Comparison of ENCODE assay signal across 8 mouse cellular contexts in the genomic region with DNA sequence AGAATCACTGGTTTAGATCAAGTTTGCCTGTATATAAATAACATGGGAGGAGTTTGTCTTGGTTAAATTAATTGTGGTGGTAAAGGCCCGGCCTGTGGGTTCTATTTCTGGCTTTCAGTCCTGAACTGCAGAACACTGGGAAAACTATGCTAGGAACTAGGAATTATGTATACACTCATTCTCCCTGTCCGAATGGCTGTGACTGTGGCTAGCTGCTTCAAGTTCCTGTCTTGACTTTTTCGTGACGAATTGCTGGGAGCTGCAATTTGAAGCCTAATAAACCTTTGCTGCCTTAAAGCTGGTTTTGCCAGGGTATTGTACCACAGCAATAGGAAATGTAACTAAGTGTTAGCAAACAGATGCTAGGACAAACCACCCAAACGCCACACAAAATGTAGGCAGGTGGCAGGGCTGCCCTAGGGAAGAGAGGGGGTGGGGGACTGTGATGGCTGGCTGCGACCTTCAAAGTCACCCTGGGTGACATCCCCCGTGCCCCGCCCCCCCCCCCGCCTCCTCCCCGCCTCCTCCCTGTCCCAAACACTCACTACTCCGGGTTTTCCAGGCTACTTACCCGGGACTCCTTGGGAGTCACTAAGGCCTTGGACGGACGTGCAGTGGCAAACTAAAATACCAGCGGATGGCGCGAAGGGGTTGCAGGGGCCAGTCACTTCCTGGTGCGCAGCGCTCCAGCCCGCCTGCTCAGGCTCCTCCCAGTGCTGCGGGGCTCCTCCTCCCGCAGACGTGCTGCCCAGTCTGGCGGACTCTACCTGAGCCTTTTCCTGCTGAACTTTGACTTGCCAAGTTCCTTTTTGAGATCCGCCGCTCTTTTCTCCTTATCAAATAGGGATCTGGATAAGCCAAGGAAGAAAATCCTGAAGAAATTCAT. TPM values are rescaled to one million over a fixed set of nuclear protein-coding genes. Genes with fewer than 3 reads are reported as not detected.
A peak's percentile ranks its signal among the peaks of the same experiment; 100 is the strongest.
DNase-seq lines count a peak whose midpoint lies in the region; ATAC-seq and TF ChIP-seq lines count a peak whose summit lies in the region.

Gene Trmt2b (minus strand): TSS at position 710 of the 886 bp plus-strand sequence.

- WGBS in hindbrain, embryonic 11.5 days: 8% methylated on average over 18 of the region's 26 CpGs

- H3K4me3 ChIP-seq in hindbrain, embryonic 11.5 days (ENCODE audit: low read depth, low read length): peak within 1 kb of the TSS; percentile 25

- no peak for TF ChIP-seq CTCF in Patski (IDR thresholded peaks at IDR 0.05)

- POLR2A ChIA-PET in Patski (lab: Charles Lee): interaction anchor here (0.9 kb wide), 1 partner anchor 15 kb away, joined by 4 read pairs; no protein-coding TSS in a partner anchor

- H3K4me1 ChIP-seq in hindbrain, embryonic 11.5 days (replicated peaks; ENCODE audit: control insufficient read depth, insufficient read depth, low read length): no peaks in the 10 kb centered on the region

- no peaks in the 10 kb centered on the region for H3K27me3 ChIP-seq in Patski
- H3K27me3 ChIP-seq in hindbrain, embryonic 11.5 days (ENCODE audit: control insufficient read depth, insufficient read depth, low read length): peaks cover 2% of the 10 kb centered on the region; the same call in 1 of the 2 replicates

- ATAC-seq in Patski: peak; percentile 95
- ATAC-seq in hindbrain, embryonic 11.5 days (ENCODE audit: low FRiP score): peak; percentile 88

- CTCF ChIA-PET in Patski (lab: Charles Lee): interaction anchor here (1.2 kb wide), 1 partner anchor 13 kb away, joined by 3 read pairs; no protein-coding TSS in a partner anchor

- peak within 1 kb of the TSS; percentile 34 for H3K4me2 ChIP-seq in hindbrain, embryonic 11.5 days (replicated peaks; ENCODE audit: low read depth, low read length)

- no peak within 1 kb of the TSS for H3K9ac ChIP-seq in hindbrain, embryonic 11.5 days (ENCODE audit: low read depth, low read length)

- no peaks in the 10 kb centered on the region for H3K9me3 ChIP-seq in hindbrain, embryonic 11.5 days (ENCODE audit: control insufficient read depth, low read length)

- no peak for DNase-seq in Patski (ENCODE audit: low read depth, low spot score)
- DNase-seq in cerebellum, adult 9-10 months: peak; percentile 68
- DNase-seq in frontal cortex, adult 2 months (ENCODE audit: extremely low spot score in 1 of 2, low spot score in 1 of 2): peak in 1 of 2 experiments; percentile 35
- peak; percentile 52 for DNase-seq in hindbrain, embryonic 11.5 days (ENCODE audit: low spot score)
- peak; percentile 21 to 30 for DNase-seq in layer of hippocampus, postnatal 14 days (ENCODE audit: low spot score in 2 of 2)
- DNase-seq in lung, postnatal 4 days: peak; percentile 77 to 82
- DNase-seq in retina, postnatal 1 day: peak; percentile 66
- DNase-seq in urinary bladder, adult 18-20 months (ENCODE audit: low spot score in 2 of 2): peak; percentile 33 to 37

- in situ Hi-C loops in Patski (cut with MboI; ENCODE audit: low pct_unique_long_range_greater_than_20kb): loop anchor here (5.0 kb wide), 1 partner anchor 36 kb away; no protein-coding TSS in a partner anchor

- H3K27ac ChIP-seq in hindbrain, embryonic 11.5 days (ENCODE audit: low read depth, low read length): no peak within 1 kb of the TSS; the same call in 1 of the 2 replicates

- H3K36me3 ChIP-seq in hindbrain, embryonic 11.5 days (ENCODE audit: control insufficient read depth, insufficient read depth, low read length): no peaks in the 10 kb centered on the region

RNA-seq across cellular contexts. Expression of gene Trmt2b, which starts in this region (rescaled TPM):
- polyA plus RNA-seq in Patski (2021): 19.6 TPM
- polyA plus RNA-seq in frontal cortex, adult 2 months (2012; rRNA removed): 11.1 and 11.5 TPM in 2 replicates
- polyA plus RNA-seq in hindbrain, embryonic 11.5 days (2014; fragmentation: Nextera tagmentation; extraction: Ambion mirVana): 7.3 and 7.6 TPM in 2 replicates
- 1 to 10 TPM; 5.9 to 6.8 TPM for total RNA-seq in layer of hippocampus, postnatal 14 days (2021)
